Mouse (Mus musculus) midbrain, embryonic 13.5 days (tissue): ENCODE data around the gene Myod1. TPM values are rescaled to one million over a fixed set of nuclear protein-coding genes. Genes with fewer than 3 reads are reported as not detected.

Experiments used
- ATAC-seq: fragments of 200-750 bp; cut with Nextera tagmentation; 2 replicates; pipeline ENCODE4 v1.8.0; 2017; ENCODE audit warnings: mild to moderate bottlenecking, moderate TSS enrichment, moderate library complexity
- H3K27ac ChIP-seq: fragments of 300-500 bp; sonication (generic); 2 replicates; pipeline ENCODE4 v1.5.1; 2015; ENCODE audit warnings: inconsistent platforms, mild to moderate bottlenecking, moderate library complexity
- H3K27me3 ChIP-seq: fragments of 300-500 bp; sonication (generic); 2 replicates; pipeline ENCODE4 v1.6.1; 2015; ENCODE audit warnings: mild to moderate bottlenecking, inconsistent platforms
- H3K36me3 ChIP-seq: fragments of 300-500 bp; sonication (generic); 2 replicates; pipeline ENCODE4 v1.6.1; 2015; ENCODE audit warnings: mild to moderate bottlenecking, inconsistent platforms
- H3K4me1 ChIP-seq: fragments of 300-500 bp; sonication (generic); replicated peaks from 2 replicates; pipeline ENCODE4 v1.6.1; 2015; ENCODE audit warnings: inconsistent platforms
- H3K4me2 ChIP-seq: fragments of 300-500 bp; sonication (generic); replicated peaks from 2 replicates; pipeline ENCODE4 v1.6.1; 2015; ENCODE audit warnings: moderate library complexity, mild to moderate bottlenecking, inconsistent platforms
- H3K4me3 ChIP-seq: fragments of 300-500 bp; sonication (generic); replicated peaks from 2 replicates; pipeline ENCODE4 v1.5.1; 2015; ENCODE audit warnings: mild to moderate bottlenecking, inconsistent platforms
- H3K9ac ChIP-seq: fragments of 300-500 bp; sonication (generic); replicated peaks from 2 replicates; pipeline ENCODE4 v1.6.1; 2015; ENCODE audit warnings: mild to moderate bottlenecking, inconsistent platforms
- H3K9me3 ChIP-seq: fragments of 300-500 bp; sonication (generic); 2 replicates; pipeline ENCODE4 v1.6.1; 2016; ENCODE audit warnings: mild to moderate bottlenecking, inconsistent platforms
- WGBS: fragments of 180-500 bp; shearing (Covaris S2); methylation state at CpG from one replicate; pipeline ENCODE4 v1.1.7; 2015; 5-methylcytosine and 5-hydroxymethylcytosine counted together
- polyA plus RNA-seq: library from polyadenylated mRNA; unstranded; fragments of >200 nt; fragmentation: Nextera tagmentation; extraction: Ambion mirVana; gene quantifications from 2 replicates; pipeline ENCODE4 v1.2.1, GENCODE M21; 2015

Myod1 gene
- polyA plus RNA-seq, 1 experiment from 2014 or later = not detected

GRCm38 (mm10) chr7:46393718-46394511, 17.6 kb downstream of the Myod1 start:
- Histone ChIP-seq H3K9ac (no peak overlapping the region), H3K9me3 (no peaks in the 10 kb centered on the region), H3K36me3 (no peaks in the 10 kb centered on the region), H3K4me3 (no peak overlapping the region), H3K4me1 (peaks cover 32% of the 10 kb centered on the region), H3K27me3 (peaks cover 51% of the 10 kb centered on the region), H3K4me2 (no peak overlapping the region), H3K27ac (no peak overlapping the region)
- ATAC-seq = no peak
- WGBS = 53% methylated on average over 12 of the region's 12 CpGs

- H3K4me1 ChIP-seq = peaks cover 42% of the 10 kb centered on the region
- H3K4me3 ChIP-seq = no peak overlapping the region
- no peak overlapping the region for H3K9ac ChIP-seq
- ATAC-seq = no peak
- no peaks in the 10 kb centered on the region for H3K36me3 ChIP-seq
- no peak overlapping the region for H3K27ac ChIP-seq
- WGBS = 66% methylated on average over 4 of the region's 4 CpGs
- H3K9me3 ChIP-seq = no peaks in the 10 kb centered on the region
- H3K4me2 ChIP-seq = no peak overlapping the region
- H3K27me3 ChIP-seq = peaks cover 61% of the 10 kb centered on the region
Measured at GRCm38 (mm10) chr7:46394933-46395332, 18.7 kb downstream of the Myod1 start.

- H3K9ac ChIP-seq = peak overlapping the region; percentile 83; the same call in 1 of the 2 replicates
- peaks cover 63% of the 10 kb centered on the region for H3K27me3 ChIP-seq
Measured at GRCm38 (mm10) chr7:46395571-46395970, 19.3 kb downstream of the Myod1 start.

GRCm38 (mm10) chr7:46396231-46396927, 20.1 kb downstream of the Myod1 start, which contains the start of gene Kcnc1:
Gene Kcnc1, plus strand, starts transcription at chr7:46396497.
- ATAC-seq = peak; percentile 76
- Histone ChIP-seq H3K4me2 (peak within 1 kb of the TSS; percentile 75), H3K4me1 (peaks cover 55% of the 10 kb centered on the region), H3K9ac (peak within 1 kb of the TSS; percentile 83), H3K27ac (peak within 1 kb of the TSS; percentile 89), H3K36me3 (no peaks in the 10 kb centered on the region), H3K4me3 (peak within 1 kb of the TSS; percentile 69), H3K9me3 (no peaks in the 10 kb centered on the region), H3K27me3 (peaks cover 63% of the 10 kb centered on the region)
- WGBS = 1% methylated on average over 68 of the region's 93 CpGs

More at GRCm38 (mm10) chr7:46395571-46395970, 19.3 kb downstream of the Myod1 start:
- 42% methylated on average over 6 of the region's 6 CpGs for WGBS
- Histone ChIP-seq H3K36me3 (no peaks in the 10 kb centered on the region), H3K27ac (no peak overlapping the region), H3K4me2 (peak overlapping the region; percentile 75), H3K4me3 (peak overlapping the region; percentile 69), H3K9me3 (no peaks in the 10 kb centered on the region), H3K4me1 (peaks cover 49% of the 10 kb centered on the region)
- ATAC-seq = no peak

- Histone ChIP-seq H3K9ac (peak overlapping the region; percentile 83), H3K9me3 (no peaks in the 10 kb centered on the region), H3K36me3 (no peaks in the 10 kb centered on the region), H3K27me3 (peaks cover 57% of the 10 kb centered on the region), H3K27ac (peak overlapping the region; percentile 89), H3K4me3 (peak overlapping the region; percentile 69), H3K4me2 (peak overlapping the region; percentile 75), H3K4me1 (peaks cover 62% of the 10 kb centered on the region)
- WGBS = under 1% methylated on average over 63 of the region's 64 CpGs
- ATAC-seq = peak; percentile 52
Measured at GRCm38 (mm10) chr7:46396928-46397731, 20.9 kb downstream of the Myod1 start.

- peak overlapping the region; percentile 89; the same call in 1 of the 2 replicates for H3K27ac ChIP-seq
- 9% methylated on average over 70 of the region's 70 CpGs for WGBS
Measured at GRCm38 (mm10) chr7:46397732-46398333, 21.6 kb downstream of the Myod1 start.

GRCm38 (mm10) chr7:46398612-46399011, 22.3 kb downstream of the Myod1 start:
- peak overlapping the region; percentile 75 for H3K4me2 ChIP-seq
- peaks cover 52% of the 10 kb centered on the region for H3K27me3 ChIP-seq
- no peaks in the 10 kb centered on the region for H3K36me3 ChIP-seq
- H3K9me3 ChIP-seq = no peaks in the 10 kb centered on the region
- H3K27ac ChIP-seq = no peak overlapping the region
- peaks cover 70% of the 10 kb centered on the region for H3K4me1 ChIP-seq
- ATAC-seq = no peak
- peak overlapping the region; percentile 83; the same call in 1 of the 2 replicates for H3K9ac ChIP-seq
- 65% methylated on average over 4 of the region's 4 CpGs for WGBS
- H3K4me3 ChIP-seq = peak overlapping the region; percentile 69

More at GRCm38 (mm10) chr7:46397732-46398333, 21.6 kb downstream of the Myod1 start:
- no peak for ATAC-seq
- peak overlapping the region; percentile 69 for H3K4me3 ChIP-seq
- H3K4me2 ChIP-seq = peak overlapping the region; percentile 75
- no peaks in the 10 kb centered on the region for H3K36me3 ChIP-seq
- peaks cover 66% of the 10 kb centered on the region for H3K4me1 ChIP-seq
- peaks cover 54% of the 10 kb centered on the region for H3K27me3 ChIP-seq
- peak overlapping the region; percentile 83 for H3K9ac ChIP-seq
- no peaks in the 10 kb centered on the region for H3K9me3 ChIP-seq

- 96% methylated on average over 1 of the region's 1 CpGs for WGBS
- no peak for ATAC-seq
- peaks cover 70% of the 10 kb centered on the region for H3K4me1 ChIP-seq
- H3K36me3 ChIP-seq = no peaks in the 10 kb centered on the region
- peak overlapping the region; percentile 69 for H3K4me3 ChIP-seq
- H3K27ac ChIP-seq = no peak overlapping the region
- H3K9ac ChIP-seq = peak overlapping the region; percentile 50; the same call in 1 of the 2 replicates
- no peaks in the 10 kb centered on the region for H3K9me3 ChIP-seq
- peak overlapping the region; percentile 75 for H3K4me2 ChIP-seq
- H3K27me3 ChIP-seq = peaks cover 42% of the 10 kb centered on the region
Measured at GRCm38 (mm10) chr7:46399676-46400075, 23.4 kb downstream of the Myod1 start.

- Histone ChIP-seq H3K27ac (no peak overlapping the region), H3K9me3 (no peaks in the 10 kb centered on the region), H3K4me1 (peaks cover 66% of the 10 kb centered on the region), H3K36me3 (peaks cover 5% of the 10 kb centered on the region; the same call in 1 of the 2 replicates), H3K4me3 (peak overlapping the region; percentile 69), H3K27me3 (peaks cover 36% of the 10 kb centered on the region), H3K4me2 (peak overlapping the region; percentile 75), H3K9ac (peak overlapping the region; percentile 50)
- WGBS = 42% methylated on average over 8 of the region's 8 CpGs
- ATAC-seq = no peak
Measured at GRCm38 (mm10) chr7:46400346-46400745, 24.1 kb downstream of the Myod1 start.

- no peak for ATAC-seq
- H3K27ac ChIP-seq = no peak overlapping the region
- H3K4me3 ChIP-seq = no peak overlapping the region
- no peak overlapping the region for H3K9ac ChIP-seq
- no peaks in the 10 kb centered on the region for H3K9me3 ChIP-seq
- peak overlapping the region; percentile 75 for H3K4me2 ChIP-seq
- H3K4me1 ChIP-seq = peaks cover 59% of the 10 kb centered on the region
- H3K27me3 ChIP-seq = peaks cover 31% of the 10 kb centered on the region
- WGBS = 71% methylated on average over 3 of the region's 3 CpGs
- H3K36me3 ChIP-seq = peaks cover 5% of the 10 kb centered on the region; the same call in 1 of the 2 replicates
Measured at GRCm38 (mm10) chr7:46401371-46402180, 25.3 kb downstream of the Myod1 start.
